Mouse (Mus musculus) brain, embryonic 14.5 days (tissue): ENCODE data around the gene Gm9821.

Experiments used
- CTCF ChIP-seq: fragments of 200-500 bp; IDR thresholded peaks from 2 replicates; pipeline ENCODE4 v1.5.1; 2012; ENCODE audit warnings: inconsistent platforms, mild to moderate bottlenecking, moderate library complexity, borderline replicate concordance; ENCODE audit not compliant: insufficient read depth, insufficient read length; ENCODE audit errors: extremely low read depth
- POLR2A ChIP-seq: fragments of 200-500 bp; IDR thresholded peaks from 2 replicates; pipeline ENCODE4 v1.6.1; 2012; ENCODE audit warnings: mild to moderate bottlenecking, inconsistent platforms, borderline replicate concordance; ENCODE audit not compliant: poor library complexity, insufficient read depth, insufficient read length, severe bottlenecking; ENCODE audit errors: extremely low read depth

DNA sequence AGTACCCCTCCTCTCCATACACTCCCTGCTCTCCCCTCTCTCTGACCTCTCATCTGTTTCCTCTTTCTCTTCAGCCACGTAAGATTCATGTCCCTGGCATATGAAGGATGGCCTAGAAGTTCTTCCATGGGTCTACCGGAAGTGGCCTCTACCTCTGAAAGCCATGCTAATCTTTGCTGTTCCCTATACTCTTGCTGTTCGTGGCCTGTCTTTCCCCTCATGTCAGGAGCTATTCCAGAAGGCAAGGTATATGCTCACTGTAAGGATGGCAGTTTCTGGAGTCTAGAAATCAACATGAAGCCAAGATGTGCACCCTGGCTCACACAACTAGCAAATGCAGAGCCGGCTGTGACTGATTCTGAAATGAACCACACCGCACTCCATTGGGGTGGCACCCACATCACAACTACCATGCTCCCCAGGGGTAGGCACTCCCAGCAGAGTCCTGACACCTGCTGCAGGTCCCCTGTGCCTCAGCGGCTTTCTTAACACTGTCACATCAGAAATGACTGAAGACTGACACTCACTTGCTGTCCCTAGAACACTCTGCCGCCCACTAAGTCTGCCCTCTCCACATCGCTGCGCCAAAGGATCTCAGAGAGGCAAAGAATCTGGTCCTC is 39.5 kb downstream of the Gm9821 start:
- TF ChIP-seq CTCF (no peak), POLR2A (no peak)
